ENCODE assay signal across 27 mouse cellular contexts in the genomic region with DNA sequence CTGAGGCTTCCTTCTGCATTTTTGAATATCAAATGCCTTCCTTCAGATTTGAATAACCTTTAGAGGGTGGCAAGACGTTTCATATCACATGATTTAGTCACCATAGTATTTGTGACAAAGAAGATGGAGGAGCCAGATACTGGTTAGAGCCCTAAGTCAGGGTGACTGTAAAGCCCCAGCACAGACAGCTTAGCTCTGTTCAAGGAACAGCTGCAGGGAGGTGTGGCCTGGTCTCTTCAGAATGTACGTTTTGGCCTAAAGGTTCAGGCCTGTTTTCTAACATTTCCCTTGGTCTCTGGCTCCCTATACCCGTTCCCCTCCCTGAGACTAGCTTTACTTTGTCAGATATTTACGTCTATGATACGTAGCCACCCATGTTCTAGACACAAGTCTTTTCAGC.
"Had no signal": no experiment of that assay in that cellular context is flagged by ENCODE, and none has a peak within 500 bp of the region (broad histone marks: within the 10 kb centered on the region; RNA-seq: fewer than 3 reads in every experiment).

No protein-coding gene starts in this region.

- H3K4me3 ChIP-seq: left cerebral cortex, adult 2 months; limb, embryonic 10.5 days; limb, embryonic 12.5 days; limb, embryonic 13.5 days; limb, embryonic 15.5 days; liver, embryonic 12.5 days; liver, embryonic 13.5 days; liver, embryonic 15.5 days; lung, embryonic 15.5 days; megakaryocyte, embryonic 14.5 days; midbrain, embryonic 10.5 days; midbrain, embryonic 12.5 days; midbrain, embryonic 13.5 days; midbrain, embryonic 15.5 days had no signal

- H3K4me2 ChIP-seq: limb, embryonic 12.5 days; limb, embryonic 13.5 days; limb, embryonic 15.5 days; liver, embryonic 11.5 days; liver, embryonic 12.5 days; liver, embryonic 13.5 days; liver, embryonic 15.5 days; lung, embryonic 14.5 days; lung, embryonic 15.5 days; midbrain, embryonic 11.5 days; midbrain, embryonic 12.5 days; midbrain, embryonic 13.5 days; midbrain, embryonic 15.5 days had no signal

- H3K36me3 ChIP-seq: limb, embryonic 10.5 days; limb, embryonic 12.5 days; limb, embryonic 13.5 days; limb, embryonic 15.5 days; liver, embryonic 12.5 days; liver, embryonic 13.5 days; liver, embryonic 15.5 days; lung, embryonic 15.5 days; midbrain, embryonic 10.5 days; midbrain, embryonic 12.5 days; midbrain, embryonic 13.5 days; midbrain, embryonic 15.5 days had no signal

- DNase-seq: left cerebral cortex, postnatal 4 days; liver; liver, embryonic 13.5 days; liver, postnatal 0 days; lung, adult 18-20 months; lung, adult 2 months; lung, embryonic 14.5 days; lung, postnatal 10 days; lung, postnatal 14 days; lung, postnatal 36 days; lung, postnatal 4 days; midbrain, embryonic 14.5 days had no signal

- H3K27me3 ChIP-seq: limb, embryonic 12.5 days; limb, embryonic 13.5 days; limb, embryonic 15.5 days; liver, embryonic 12.5 days; liver, embryonic 13.5 days; liver, embryonic 15.5 days; lung, embryonic 15.5 days; megakaryocyte, embryonic 14.5 days; midbrain, embryonic 12.5 days; midbrain, embryonic 13.5 days; midbrain, embryonic 15.5 days had no signal
